Comparison of ENCODE assay signal across 8 mouse cellular contexts in genomic region chr4:145193406-145193805, GRCm38 (mm10). TPM values are rescaled to one million over a fixed set of nuclear protein-coding genes. Genes with fewer than 3 reads are reported as not detected.
DNase-seq lines count a peak whose midpoint lies in the region; ATAC-seq lines count a peak whose summit lies in the region.

No protein-coding gene starts in this region.

- peak overlapping the region; percentile 94 for H3K4me3 ChIP-seq in kidney, embryonic 14.5 days (ENCODE audit: low read length)
- H3K4me3 ChIP-seq in embryonic facial prominence, embryonic 10.5 days: peak overlapping the region; percentile 97
- peak overlapping the region; percentile 89 for H3K4me3 ChIP-seq in hindbrain, embryonic 15.5 days
- peak overlapping the region; percentile 88 for H3K4me3 ChIP-seq in midbrain, embryonic 14.5 days (replicated peaks; ENCODE audit: low read depth, low read length)

- WGBS in kidney, embryonic 14.5 days: 23% methylated on average over 3 of the region's 3 CpGs
- WGBS in embryonic facial prominence, embryonic 10.5 days: 58% methylated on average over 3 of the region's 3 CpGs
- WGBS in hindbrain, embryonic 15.5 days: 57% methylated on average over 3 of the region's 3 CpGs
- 64% methylated on average over 3 of the region's 3 CpGs for WGBS in midbrain, embryonic 14.5 days

- no peaks in the 10 kb centered on the region for H3K27me3 ChIP-seq in kidney, embryonic 14.5 days (ENCODE audit: control insufficient read depth, insufficient read depth, low read length)
- H3K27me3 ChIP-seq in embryonic facial prominence, embryonic 10.5 days (replicated peaks; ENCODE audit: low read depth, poor library complexity, severe bottlenecking): no peaks in the 10 kb centered on the region
- H3K27me3 ChIP-seq in hindbrain, embryonic 15.5 days: no peaks in the 10 kb centered on the region
- H3K27me3 ChIP-seq in midbrain, embryonic 14.5 days (ENCODE audit: control insufficient read depth, insufficient read depth, low read length): no peaks in the 10 kb centered on the region

- H3K36me3 ChIP-seq in kidney, embryonic 14.5 days (ENCODE audit: control insufficient read depth, insufficient read depth, low read length): peaks cover 13% of the 10 kb centered on the region; the same call in 1 of the 2 replicates
- H3K36me3 ChIP-seq in embryonic facial prominence, embryonic 10.5 days (replicated peaks): peaks cover 18% of the 10 kb centered on the region
- H3K36me3 ChIP-seq in hindbrain, embryonic 15.5 days: peaks cover 14% of the 10 kb centered on the region; the same call in 1 of the 2 replicates
- peaks cover 12% of the 10 kb centered on the region for H3K36me3 ChIP-seq in midbrain, embryonic 14.5 days (ENCODE audit: control insufficient read depth, insufficient read depth, low read length)

- peaks cover 12% of the 10 kb centered on the region; the same call in 1 of the 2 replicates for H3K4me1 ChIP-seq in kidney, embryonic 14.5 days (ENCODE audit: control insufficient read depth, insufficient read depth, low read length)
- peaks cover 16% of the 10 kb centered on the region for H3K4me1 ChIP-seq in embryonic facial prominence, embryonic 10.5 days
- peaks cover 20% of the 10 kb centered on the region for H3K4me1 ChIP-seq in hindbrain, embryonic 15.5 days (replicated peaks)
- peaks cover 9% of the 10 kb centered on the region; the same call in 1 of the 2 replicates for H3K4me1 ChIP-seq in midbrain, embryonic 14.5 days (ENCODE audit: control insufficient read depth, insufficient read depth, low read length)

- ATAC-seq in kidney, embryonic 14.5 days (ENCODE audit: low FRiP score, low TSS enrichment): no peak
- ATAC-seq in hindbrain, embryonic 15.5 days (ENCODE audit: low FRiP score, low read depth): no peak
- ATAC-seq in midbrain, embryonic 14.5 days (ENCODE audit: low FRiP score, low TSS enrichment): no peak
- ATAC-seq in activated CD4-positive, CD25-positive, alpha-beta regulatory T cell, adult 4 months: no peak

- DNase-seq in kidney, postnatal 10 days: no peak
- DNase-seq in embryonic facial prominence, embryonic 10.5 days (ENCODE audit: low spot score): no peak
- DNase-seq in midbrain, embryonic 14.5 days: no peak
- DNase-seq in right cerebral cortex, postnatal 10 days (ENCODE audit: low spot score in 2 of 2): no peak
- no peak for DNase-seq in thymus, postnatal 14 days

- H3K4me2 ChIP-seq in kidney, embryonic 14.5 days (replicated peaks; ENCODE audit: low read depth, low read length): peak overlapping the region; percentile 92
- peak overlapping the region; percentile 88 for H3K4me2 ChIP-seq in hindbrain, embryonic 15.5 days
- H3K4me2 ChIP-seq in midbrain, embryonic 14.5 days (ENCODE audit: low read length): peak overlapping the region; percentile 87

- H3K9me3 ChIP-seq in kidney, embryonic 14.5 days (ENCODE audit: control insufficient read depth, low read length): no peaks in the 10 kb centered on the region
- H3K9me3 ChIP-seq in embryonic facial prominence, embryonic 10.5 days: no peaks in the 10 kb centered on the region
- H3K9me3 ChIP-seq in hindbrain, embryonic 15.5 days: no peaks in the 10 kb centered on the region
- H3K9me3 ChIP-seq in midbrain, embryonic 14.5 days (ENCODE audit: control insufficient read depth, low read length): no peaks in the 10 kb centered on the region

- H3K27ac ChIP-seq in kidney, embryonic 14.5 days (ENCODE audit: low read depth, low read length): no peak overlapping the region
- no peak overlapping the region for H3K27ac ChIP-seq in embryonic facial prominence, embryonic 10.5 days (replicated peaks)
- H3K27ac ChIP-seq in hindbrain, embryonic 15.5 days (replicated peaks): 0 out of 2 replicates have a peak overlapping the region, but pooled peaks have one; percentile 81
- H3K27ac ChIP-seq in midbrain, embryonic 14.5 days (replicated peaks; ENCODE audit: low read depth, low read length): no peak overlapping the region

- no peak overlapping the region; the same call in 1 of the 2 replicates for H3K9ac ChIP-seq in kidney, embryonic 14.5 days (ENCODE audit: low read depth, low read length)
- peak overlapping the region; percentile 79; the same call in 1 of the 2 replicates for H3K9ac ChIP-seq in hindbrain, embryonic 15.5 days
- no peak overlapping the region for H3K9ac ChIP-seq in midbrain, embryonic 14.5 days (replicated peaks; ENCODE audit: low read length)

RNA-seq across cellular contexts. Expression of gene Vps13d, which starts 1.4 kb away (rescaled TPM):
- 10.1 and 12.6 TPM in 2 replicates for polyA plus RNA-seq in kidney, embryonic 14.5 days (2014; fragmentation: Nextera tagmentation; extraction: Ambion mirVana)
- polyA plus RNA-seq in embryonic facial prominence, embryonic 10.5 days (2016; fragmentation: Nextera tagmentation; extraction: Ambion mirVana): 4.5 and 5.2 TPM in 2 replicates
- 10.2 and 11.2 TPM in 2 replicates for polyA plus RNA-seq in hindbrain, embryonic 15.5 days (2015; fragmentation: Nextera tagmentation; extraction: Ambion mirVana)
- polyA plus RNA-seq in midbrain, embryonic 14.5 days (2014; fragmentation: Nextera tagmentation; extraction: Ambion mirVana): 11.9 and 13.3 TPM in 2 replicates
- 10 to 100 TPM in 1 of 2 experiments, 1 to 10 TPM in 1; 9.2 to 17.9 TPM for polyA plus RNA-seq in activated CD4-positive, CD25-positive, alpha-beta regulatory T cell, adult 4 months (2017; shearing (Covaris generic))

RNA-seq across cellular contexts. Expression of gene Tnfrsf1b, which starts 53.3 kb away (rescaled TPM):
- polyA plus RNA-seq in kidney, embryonic 14.5 days (2014; fragmentation: Nextera tagmentation; extraction: Ambion mirVana): 0.97 and 3.0 TPM in 2 replicates
- 1.6 and 1.9 TPM in 2 replicates for polyA plus RNA-seq in embryonic facial prominence, embryonic 10.5 days (2016; fragmentation: Nextera tagmentation; extraction: Ambion mirVana)
- 3.8 and 5.1 TPM in 2 replicates for polyA plus RNA-seq in hindbrain, embryonic 15.5 days (2015; fragmentation: Nextera tagmentation; extraction: Ambion mirVana)
- polyA plus RNA-seq in midbrain, embryonic 14.5 days (2014; fragmentation: Nextera tagmentation; extraction: Ambion mirVana): 1.6 and 2.7 TPM in 2 replicates
- polyA plus RNA-seq in activated CD4-positive, CD25-positive, alpha-beta regulatory T cell, adult 4 months (2017; shearing (Covaris generic)): 100 to 1,000 TPM in 1 of 2 experiments, 10 to 100 TPM in 1; 87.9 to 139 TPM

Comparison
In these comparisons a context has a peak if more than half of its experiments do, and no peak if none do; other contexts are left out.
1. RNA of gene Tnfrsf1b, which starts 53.3 kb away (polyA plus RNA-seq): 87.9 to 139 TPM in activated CD4-positive, CD25-positive, alpha-beta regulatory T cell, adult 4 months; 3.8 to 5.1 TPM in hindbrain, embryonic 15.5 days, 0.97 to 3.0 TPM in kidney, embryonic 14.5 days, 1.6 to 2.7 TPM in midbrain, embryonic 14.5 days and 1.6 to 1.9 TPM in embryonic facial prominence, embryonic 10.5 days; every median in the first group is over 10 times any median in the second.
2. Peak in every context shown above with its lines, with median percentiles within 50 percentile points of each other: H3K4me2 ChIP-seq and H3K4me3 ChIP-seq.